Mouse (Mus musculus): ENCODE measurements at regions not wholly inside any gene's neighbourhood (a gene's known extent, or its start where the extent isn't known, plus 50 kb on each side); places are given as distances from the start of the nearest gene placed in this dataset.

GRCm38 (mm10) chr1:186508358-186508757 lies 197.4 kb downstream of the Tgfb2 start:
- H3K4me1 ChIP-seq (ENCODE audit: control insufficient read depth, insufficient read depth, low read length) = no peaks in the 10 kb centered on the region; the same call in 1 of the 2 replicates
- no peak overlapping the region for H3K4me3 ChIP-seq (replicated peaks; ENCODE audit: extremely low read depth, low read depth, low read length)
- no peak for DNase-seq
- 14% methylated on average over 7 of the region's 7 CpGs for WGBS
- TF ChIP-seq POLR2A (IDR thresholded peaks at IDR 0.05; ENCODE audit: borderline replicate concordance, extremely low read depth, low read depth, low read length) (no peak), CTCF (IDR thresholded peaks at IDR 0.05; ENCODE audit: insufficient read depth, low read length) (no peak)

GRCm38 (mm10) chr1:186507956-186508355 lies 197.8 kb downstream of the Tgfb2 start:
- no peak for TF ChIP-seq POLR2A (IDR thresholded peaks at IDR 0.05; ENCODE audit: borderline replicate concordance, extremely low read depth, low read depth, low read length)
- TF ChIP-seq CTCF (IDR thresholded peaks at IDR 0.05; ENCODE audit: insufficient read depth, low read length) = no peak
- Histone ChIP-seq H3K4me1 (ENCODE audit: control insufficient read depth, insufficient read depth, low read length) (no peaks in the 10 kb centered on the region; the same call in 1 of the 2 replicates), H3K4me3 (replicated peaks; ENCODE audit: extremely low read depth, low read depth, low read length) (no peak overlapping the region)
- no peak for DNase-seq
- WGBS = 60% methylated on average over 8 of the region's 8 CpGs

GRCm38 (mm10) chr1:186506517-186506916 lies 199.3 kb downstream of the Tgfb2 start:
- Histone ChIP-seq H3K4me1 (ENCODE audit: control insufficient read depth, insufficient read depth, low read length) (no peaks in the 10 kb centered on the region; the same call in 1 of the 2 replicates), H3K4me3 (replicated peaks; ENCODE audit: extremely low read depth, low read depth, low read length) (no peak overlapping the region)
- DNase-seq = no peak
- 84% methylated on average over 7 of the region's 7 CpGs for WGBS
- TF ChIP-seq POLR2A (IDR thresholded peaks at IDR 0.05; ENCODE audit: borderline replicate concordance, extremely low read depth, low read depth, low read length) (no peak), CTCF (IDR thresholded peaks at IDR 0.05; ENCODE audit: insufficient read depth, low read length) (no peak)

- TF ChIP-seq CTCF (IDR thresholded peaks at IDR 0.05; ENCODE audit: insufficient read depth, low read length) = no peak
- no peak for TF ChIP-seq POLR2A (IDR thresholded peaks at IDR 0.05; ENCODE audit: borderline replicate concordance, extremely low read depth, low read depth, low read length)
- Histone ChIP-seq H3K4me1 (ENCODE audit: control insufficient read depth, insufficient read depth, low read length) (no peaks in the 10 kb centered on the region; the same call in 1 of the 2 replicates), H3K4me3 (replicated peaks; ENCODE audit: extremely low read depth, low read depth, low read length) (no peak overlapping the region)
- no peak for DNase-seq
- 68% methylated on average over 1 of the region's 1 CpGs for WGBS
Measured at GRCm38 (mm10) chr1:186505912-186506311, 199.9 kb downstream of the Tgfb2 start.

- DNase-seq = no peak
- Histone ChIP-seq H3K4me1 (ENCODE audit: control insufficient read depth, insufficient read depth, low read length) (no peaks in the 10 kb centered on the region; the same call in 1 of the 2 replicates), H3K4me3 (replicated peaks; ENCODE audit: extremely low read depth, low read depth, low read length) (no peak overlapping the region)
- 77% methylated on average over 6 of the region's 6 CpGs for WGBS
- TF ChIP-seq POLR2A (IDR thresholded peaks at IDR 0.05; ENCODE audit: borderline replicate concordance, extremely low read depth, low read depth, low read length) (no peak), CTCF (IDR thresholded peaks at IDR 0.05; ENCODE audit: insufficient read depth, low read length) (no peak)
Measured at GRCm38 (mm10) chr1:186505051-186505711, 200.6 kb downstream of the Tgfb2 start.

GRCm38 (mm10) chr1:186501726-186502125 lies 204.1 kb downstream of the Tgfb2 start:
- 90% methylated on average over 1 of the region's 1 CpGs for WGBS
- Histone ChIP-seq H3K4me3 (replicated peaks; ENCODE audit: extremely low read depth, low read depth, low read length) (no peak overlapping the region), H3K4me1 (ENCODE audit: control insufficient read depth, insufficient read depth, low read length) (no peaks in the 10 kb centered on the region)
- no peak for DNase-seq
- no peak for TF ChIP-seq POLR2A (IDR thresholded peaks at IDR 0.05; ENCODE audit: borderline replicate concordance, extremely low read depth, low read depth, low read length)
- no peak for TF ChIP-seq CTCF (IDR thresholded peaks at IDR 0.05; ENCODE audit: insufficient read depth, low read length)

GRCm38 (mm10) chr1:186497872-186498271 lies 207.9 kb downstream of the Tgfb2 start:
- TF ChIP-seq CTCF (IDR thresholded peaks at IDR 0.05; ENCODE audit: insufficient read depth, low read length) (no peak), POLR2A (IDR thresholded peaks at IDR 0.05; ENCODE audit: borderline replicate concordance, extremely low read depth, low read depth, low read length) (no peak)
- WGBS = 53% methylated on average over 1 of the region's 1 CpGs
- Histone ChIP-seq H3K4me1 (ENCODE audit: control insufficient read depth, insufficient read depth, low read length) (no peaks in the 10 kb centered on the region), H3K4me3 (replicated peaks; ENCODE audit: extremely low read depth, low read depth, low read length) (no peak overlapping the region)
- DNase-seq = no peak

GRCm38 (mm10) chr1:186497333-186497732 lies 208.5 kb downstream of the Tgfb2 start:
- no peak for DNase-seq
- 73% methylated on average over 2 of the region's 2 CpGs for WGBS
- TF ChIP-seq CTCF (IDR thresholded peaks at IDR 0.05; ENCODE audit: insufficient read depth, low read length) (no peak), POLR2A (IDR thresholded peaks at IDR 0.05; ENCODE audit: borderline replicate concordance, extremely low read depth, low read depth, low read length) (no peak)
- Histone ChIP-seq H3K4me1 (ENCODE audit: control insufficient read depth, insufficient read depth, low read length) (no peaks in the 10 kb centered on the region), H3K4me3 (replicated peaks; ENCODE audit: extremely low read depth, low read depth, low read length) (no peak overlapping the region)

- TF ChIP-seq POLR2A (IDR thresholded peaks at IDR 0.05; ENCODE audit: borderline replicate concordance, extremely low read depth, low read depth, low read length) = no peak
- TF ChIP-seq CTCF (IDR thresholded peaks at IDR 0.05; ENCODE audit: insufficient read depth, low read length) = no peak
- Histone ChIP-seq H3K4me3 (replicated peaks; ENCODE audit: extremely low read depth, low read depth, low read length) (no peak overlapping the region), H3K4me1 (ENCODE audit: control insufficient read depth, insufficient read depth, low read length) (no peaks in the 10 kb centered on the region)
- WGBS = 89% methylated on average over 5 of the region's 5 CpGs
- DNase-seq = no peak
Measured at GRCm38 (mm10) chr1:186494411-186494783, 211.4 kb downstream of the Tgfb2 start.

- TF ChIP-seq CTCF (IDR thresholded peaks at IDR 0.05; ENCODE audit: insufficient read depth, low read length) (no peak), POLR2A (IDR thresholded peaks at IDR 0.05; ENCODE audit: borderline replicate concordance, extremely low read depth, low read depth, low read length) (no peak)
- DNase-seq = no peak
- no peak overlapping the region for H3K4me3 ChIP-seq (replicated peaks; ENCODE audit: extremely low read depth, low read depth, low read length)
- WGBS = 88% methylated on average over 14 of the region's 14 CpGs
- no peaks in the 10 kb centered on the region for H3K4me1 ChIP-seq (ENCODE audit: control insufficient read depth, insufficient read depth, low read length)
Measured at GRCm38 (mm10) chr1:186493664-186494410, 212.0 kb downstream of the Tgfb2 start.

All from lung, adult 2 months (tissue).